Mouse (Mus musculus): Measurements from ENCODE around the gene D630045J12Rik.

DNA sequence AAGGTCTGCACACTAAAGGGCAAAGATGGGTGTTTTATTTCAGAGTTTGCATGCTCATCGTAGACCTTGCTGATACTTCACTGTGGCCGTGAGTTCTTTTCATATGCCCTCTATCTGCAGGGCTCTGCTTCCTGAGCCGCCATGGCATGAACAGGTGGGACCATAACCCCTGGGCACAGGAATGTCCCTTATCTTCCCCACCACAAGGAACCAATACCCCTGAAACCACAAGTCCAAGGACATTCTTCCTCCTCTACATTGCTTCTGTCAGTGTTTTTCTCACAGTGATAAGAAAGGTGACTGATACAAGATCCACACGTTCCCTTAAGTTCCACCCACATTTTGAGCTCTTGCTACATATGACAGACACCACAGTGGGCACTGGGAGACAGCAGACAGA is 3.0 kb upstream of the D630045J12Rik start:
- TF ChIP-seq EP300 (IDR thresholded peaks at IDR 0.05) (no peak), CTCF (IDR thresholded peaks at IDR 0.05) (no peak)

Measured in lung, postnatal 0 days (tissue).